Mouse (Mus musculus) lung, postnatal 25 days (tissue): ENCODE measurements around the gene Plcd1.

Source experiments
- DNase-seq: peaks from one replicate; pipeline ENCODE4 v3.0.0; 2022; ENCODE audit warnings: low spot score

Plcd1 gene

DNA sequence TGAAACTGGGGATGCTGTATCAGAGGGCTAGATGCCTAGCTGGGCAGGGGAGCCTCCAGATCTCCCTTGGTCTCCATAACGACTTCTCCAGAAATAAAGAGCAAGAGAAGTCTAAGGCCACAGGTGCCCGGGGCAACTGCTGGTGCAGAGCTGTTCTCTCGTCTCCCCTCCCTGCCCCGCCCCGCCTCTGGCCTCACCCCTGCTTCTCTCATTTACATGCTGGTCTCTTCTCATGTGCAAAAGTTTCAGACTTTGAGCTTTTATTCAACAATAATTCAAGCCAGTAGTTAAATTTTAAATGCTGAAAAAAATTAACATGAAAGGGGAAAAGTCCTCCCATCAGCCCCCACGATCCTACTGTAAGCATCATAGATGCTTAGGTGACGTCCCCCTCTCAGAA is 71.6 kb downstream of the Plcd1 start:
- no peak for DNase-seq
